Mouse (Mus musculus) adrenal gland, postnatal 4 days (tissue): ENCODE data around the gene Hbb-bh1. TPM values are rescaled to one million over a fixed set of nuclear protein-coding genes. Genes with fewer than 3 reads are reported as not detected.
A peak's percentile ranks its signal among the peaks of the same experiment; 100 is the strongest.
"Not testable (repeated sequence)": the region's sequence is repeated elsewhere in the genome, so short reads cannot be mapped to it uniquely, and the experiment has no call there.

Source experiments
- DNase-seq, 2 experiments: peaks; one replicate each; pipeline ENCODE4 v3.0.0; 2021 to 2022; ENCODE audit warnings: low spot score in 2 of 2, mixed read lengths in 2 of 2
- long read RNA-seq, 2 experiments: library from polyadenylated mRNA; stranded (forward); transcript quantifications; one replicate each; pipeline ENCODE4 v2.0.0; 2021
- total RNA-seq, 2 experiments: library from RNA; stranded (reverse); gene quantifications; 2 replicates each; pipeline ENCODE4 v1.2.3; 2021

The Hbb-bh1 gene
- total RNA-seq, result not detected
- long read RNA-seq, experiment 1, result 0 reads
- long read RNA-seq, experiment 2, result 0 reads

DNA sequence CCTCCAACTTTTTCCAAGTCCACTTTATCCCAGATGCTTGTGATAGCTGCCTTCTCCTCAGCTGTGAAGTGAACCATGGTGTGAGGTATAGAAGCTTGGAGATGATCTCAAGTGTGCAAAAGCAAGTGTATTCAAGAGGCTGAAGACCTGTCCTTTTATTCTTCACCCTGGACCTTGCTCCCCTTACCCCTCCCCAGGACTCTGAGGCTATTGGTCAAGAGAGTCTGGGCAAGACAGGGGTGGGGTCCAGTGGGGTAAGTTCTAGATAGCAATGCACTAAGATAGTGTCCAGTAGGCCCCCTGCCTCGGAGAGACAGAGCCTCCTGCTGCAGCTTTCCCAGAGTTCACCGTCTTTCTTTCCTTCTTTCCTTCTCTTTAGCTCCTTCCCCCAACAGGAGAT, at the start of gene Hbb-bh1:
Hbb-bh1 (minus strand) TSS at position 131 of the 400 bp plus-strand sequence.
- no peak for DNase-seq

- DNase-seq, result no peak
Measured at GRCm38 (mm10) chr7:103886152-103886551, 43.2 kb upstream of the Hbb-bh1 start, which contains the start of gene Olfr66. Gene Olfr66 (minus strand): TSS chr7:103886252.

- no peak for DNase-seq
Measured at GRCm38 (mm10) chr7:103877093-103877492, 34.1 kb upstream of the Hbb-bh1 start.

DNA sequence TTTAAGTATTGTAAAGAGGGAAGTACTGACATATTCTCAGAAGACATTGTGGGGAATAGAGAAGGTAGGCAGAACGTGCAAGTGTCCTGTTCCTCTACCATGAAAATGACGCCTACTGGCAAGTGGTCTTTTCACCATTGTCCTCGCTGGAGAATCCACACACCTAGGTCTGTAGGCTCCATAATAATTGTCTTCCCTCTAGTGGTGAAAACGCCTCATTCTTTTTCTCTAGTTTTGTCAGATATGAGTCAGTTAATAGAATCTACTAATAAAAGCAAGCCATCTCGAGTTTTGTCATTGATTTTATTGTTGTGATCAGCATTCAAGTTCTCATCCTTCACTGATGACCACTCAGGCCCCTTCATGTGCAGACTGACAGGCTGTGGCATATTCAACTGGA, 31.5 kb upstream of the Hbb-bh1 start:
- DNase-seq, result no peak

- no peak for DNase-seq
Measured at GRCm38 (mm10) chr7:103873064-103873463, 30.1 kb upstream of the Hbb-bh1 start.

GRCm38 (mm10) chr7:103870667-103871066, 27.7 kb upstream of the Hbb-bh1 start:
- no peak for DNase-seq

DNA sequence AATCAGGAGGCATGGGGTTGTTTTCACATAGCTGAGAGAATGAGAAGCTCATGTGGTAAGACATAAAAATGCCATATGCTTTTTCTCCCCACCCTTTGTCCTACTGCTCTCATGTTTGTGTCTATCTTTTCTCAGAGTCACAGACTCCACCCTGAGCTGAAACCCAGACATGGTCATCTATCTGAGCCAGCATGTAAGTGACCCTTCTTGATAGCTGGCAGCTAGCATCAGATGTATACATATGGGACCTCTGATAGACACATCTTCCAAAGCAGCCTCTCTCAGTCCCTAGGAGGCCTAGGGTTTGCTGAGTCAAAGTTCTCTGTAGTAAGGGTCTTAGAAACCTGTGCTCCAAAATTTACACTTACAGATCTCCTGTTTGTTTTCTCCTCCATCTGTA, 22.8 kb upstream of the Hbb-bh1 start:
- no peak for DNase-seq

DNA sequence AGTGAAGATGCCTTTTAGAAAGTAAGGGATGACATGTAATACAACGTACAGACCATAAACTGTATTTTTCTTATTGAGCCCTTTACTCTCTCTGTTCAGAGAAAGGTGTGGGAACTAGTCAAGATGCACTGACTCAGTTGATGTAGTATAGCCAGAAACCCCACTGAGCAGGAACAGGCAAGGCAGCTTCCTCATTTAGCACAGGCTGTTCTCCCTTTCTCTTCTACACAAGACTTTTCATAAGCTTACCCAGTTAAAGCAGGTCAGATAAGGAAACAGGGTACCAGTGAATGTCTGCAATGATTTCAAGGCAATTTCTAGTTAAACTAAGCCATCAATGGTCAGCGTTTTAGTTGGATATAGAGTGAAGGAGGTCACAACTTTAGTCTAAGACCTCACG, 18.6 kb upstream of the Hbb-bh1 start:
- DNase-seq, result no peak

- DNase-seq, result peak in 1 of 2 experiments; percentile 16
Measured at GRCm38 (mm10) chr7:103860855-103861254, 17.9 kb upstream of the Hbb-bh1 start.

GRCm38 (mm10) chr7:103859076-103859475, 16.1 kb upstream of the Hbb-bh1 start:
- no peak for DNase-seq

DNA sequence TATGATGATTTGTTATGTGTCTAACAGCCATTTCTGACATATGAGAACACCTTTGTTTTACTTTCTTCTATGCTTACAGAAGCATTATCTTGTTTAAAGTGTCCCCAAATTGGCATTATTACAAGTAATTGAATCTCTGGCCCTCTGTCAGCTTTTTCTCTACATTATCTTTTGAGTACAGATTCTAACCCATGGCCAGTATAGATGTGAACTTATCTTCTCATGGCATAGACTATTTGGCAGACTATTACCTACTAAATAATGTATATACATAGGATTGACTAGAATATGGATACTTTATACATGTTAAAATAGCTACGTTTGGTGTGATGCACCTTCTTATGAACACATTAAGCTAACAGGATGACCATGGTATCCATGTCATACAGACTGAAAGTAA, 11.7 kb upstream of the Hbb-bh1 start:
- no peak for DNase-seq

GRCm38 (mm10) chr7:103853090-103853489, 10.1 kb upstream of the Hbb-bh1 start, which contains the start of gene Hbb-y:
Gene Hbb-y (minus strand): TSS chr7:103853216.
- no peak for DNase-seq

DNA sequence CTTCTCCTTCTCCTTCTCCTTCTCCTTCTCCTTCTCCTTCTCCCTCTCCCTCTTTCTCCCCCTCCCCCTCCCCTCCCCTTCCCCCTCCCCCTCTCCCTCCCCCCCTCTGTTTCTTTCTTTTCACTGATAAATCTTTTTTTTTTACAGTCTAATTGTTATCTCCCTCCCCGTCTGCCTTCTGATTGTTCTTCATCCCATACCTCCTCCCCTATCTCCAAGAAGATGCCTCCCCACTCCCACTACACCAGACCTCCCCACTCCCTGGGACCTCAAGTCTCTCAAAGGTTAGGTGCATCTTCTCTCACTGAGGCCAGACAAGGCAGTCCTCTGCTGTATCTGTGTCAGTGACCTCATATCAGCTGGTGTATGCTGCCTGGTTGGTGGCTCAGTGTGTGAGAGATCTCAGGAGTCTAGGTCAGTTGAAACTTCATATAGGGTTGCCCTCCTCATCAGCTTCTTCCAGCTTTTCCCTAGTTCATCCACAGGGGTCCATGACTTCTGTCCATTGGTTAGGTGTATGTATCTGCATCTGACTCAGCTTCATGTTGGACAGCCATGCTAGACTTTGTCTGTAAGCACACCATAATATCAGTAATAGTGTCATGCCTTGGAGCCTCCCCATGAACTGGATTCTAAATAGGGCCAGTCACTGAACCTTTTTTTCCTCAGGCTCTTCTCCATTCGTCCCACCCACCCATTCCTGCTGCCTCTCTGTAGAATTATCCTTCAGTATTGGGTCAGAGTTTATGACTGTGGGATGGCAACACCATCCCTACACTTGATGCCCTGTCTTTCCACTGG, 1.8 kb upstream of the Hbb-bh1 start:
- no peak for DNase-seq

- DNase-seq, result no peak
Measured at GRCm38 (mm10) chr7:103840268-103840667, 2.7 kb downstream of the Hbb-bh1 start, which contains the start of gene Hbb-bh2. Gene Hbb-bh2 (minus strand): TSS chr7:103840520.

DNA sequence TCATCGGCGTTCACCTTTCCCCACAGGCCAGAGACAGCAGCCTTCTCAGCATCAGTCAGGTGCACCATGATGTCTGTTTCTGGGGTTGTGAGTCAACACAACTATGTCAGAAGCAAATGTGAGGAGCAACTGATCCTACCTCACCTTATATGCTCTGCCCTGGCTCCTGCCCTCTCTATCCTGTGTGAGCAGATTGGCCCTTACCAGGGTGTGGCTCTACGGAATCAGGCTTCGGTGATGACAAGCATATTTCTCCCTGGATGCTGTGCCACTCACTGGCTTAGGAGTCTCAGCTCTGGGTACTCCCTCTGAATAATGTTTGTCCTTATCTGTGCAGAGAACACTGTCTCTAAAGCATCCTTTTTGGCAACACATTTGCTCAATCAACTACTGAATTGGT, 15.2 kb downstream of the Hbb-bh1 start, which contains the start of gene Hbb-bs:
Hbb-bs (minus strand) TSS at position 289 of the 400 bp plus-strand sequence.
- DNase-seq, result no peak

GRCm38 (mm10) chr7:103827139-103827538, 15.8 kb downstream of the Hbb-bh1 start:
- not testable (repeated sequence) for DNase-seq

GRCm38 (mm10) chr7:103826255-103826887, 16.6 kb downstream of the Hbb-bh1 start:
- no peak for DNase-seq

- no peak for DNase-seq
Measured at GRCm38 (mm10) chr7:103825536-103826254, 17.3 kb downstream of the Hbb-bh1 start.

DNA sequence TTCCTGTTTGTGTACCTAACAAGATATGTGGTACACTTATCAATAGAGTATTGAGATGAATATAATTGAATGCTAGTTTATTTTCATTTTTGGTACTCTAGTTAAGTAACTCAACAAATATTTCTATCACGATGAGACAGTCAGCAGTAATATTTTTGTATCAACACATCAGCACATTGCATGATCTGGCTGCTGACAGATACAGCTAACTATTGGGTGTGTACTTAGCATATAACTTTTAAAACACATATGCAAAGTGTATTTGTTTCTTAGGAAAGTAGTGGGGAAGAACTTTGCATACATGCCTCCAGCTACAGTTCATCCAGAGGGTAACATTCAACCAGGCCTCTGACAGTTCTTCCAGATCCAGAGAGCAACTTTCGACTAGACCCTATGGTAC, 18.4 kb downstream of the Hbb-bh1 start:
- no peak for DNase-seq

DNA sequence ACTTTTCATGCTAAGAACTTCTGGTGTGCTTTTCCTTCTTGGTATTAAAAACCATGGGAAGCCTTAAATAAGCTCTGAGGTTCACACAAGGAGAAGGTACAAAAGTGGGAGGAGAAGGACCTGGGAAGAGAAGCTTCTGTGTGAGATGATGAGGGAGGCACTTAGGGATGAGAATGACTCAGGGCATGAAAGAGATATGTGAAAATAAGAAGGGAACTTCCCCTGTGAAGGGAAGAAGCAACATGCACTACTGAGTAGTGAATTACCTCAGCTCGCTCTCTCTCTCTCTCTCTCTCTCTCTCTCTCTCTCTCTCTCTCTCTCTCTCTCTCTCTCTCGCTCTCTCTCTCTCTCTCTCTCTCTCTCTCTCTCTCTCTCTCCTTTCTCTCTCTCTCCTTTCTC, 27.9 kb downstream of the Hbb-bh1 start:
- not testable (repeated sequence) for DNase-seq

GRCm38 (mm10) chr7:103813766-103814165, 29.2 kb downstream of the Hbb-bh1 start, which contains the start of gene Hbb-bt:
Gene Hbb-bt (minus strand): TSS chr7:103813996.
- DNase-seq, result no peak
